Mouse (Mus musculus): ENCODE data around the gene Cav3. TPM values are rescaled to one million over a fixed set of nuclear protein-coding genes. Genes with fewer than 3 reads are reported as not detected.
A peak's percentile ranks its signal among the peaks of the same experiment; 100 is the strongest.

Cav3 gene
- total RNA-seq, 2 experiments from 2014 or later: not detected

- no peak for ATAC-seq (replicated peaks; ENCODE audit: poor library complexity, severe bottlenecking)
Observed at GRCm38 (mm10) chr6:112493371-112493770, 34.1 kb downstream of the Cav3 start.

- ATAC-seq (replicated peaks; ENCODE audit: poor library complexity, severe bottlenecking): no peak
Observed at GRCm38 (mm10) chr6:112494620-112495081, 35.3 kb downstream of the Cav3 start.

GRCm38 (mm10) chr6:112495219-112495618 is 35.9 kb downstream of the Cav3 start:
- no peak for ATAC-seq (replicated peaks; ENCODE audit: poor library complexity, severe bottlenecking)

- no peak for ATAC-seq (replicated peaks; ENCODE audit: poor library complexity, severe bottlenecking)
Observed at GRCm38 (mm10) chr6:112496291-112497060, 37.2 kb downstream of the Cav3 start.

- ATAC-seq (replicated peaks; ENCODE audit: poor library complexity, severe bottlenecking): no peak
Observed at GRCm38 (mm10) chr6:112497456-112497855, 38.2 kb downstream of the Cav3 start.

- no peak for ATAC-seq (replicated peaks; ENCODE audit: poor library complexity, severe bottlenecking)
Observed at GRCm38 (mm10) chr6:112498716-112499115, 39.4 kb downstream of the Cav3 start.

- no peak for ATAC-seq (replicated peaks; ENCODE audit: poor library complexity, severe bottlenecking)
Observed at GRCm38 (mm10) chr6:112499456-112499855, 40.2 kb downstream of the Cav3 start.

GRCm38 (mm10) chr6:112501156-112501555 is 41.9 kb downstream of the Cav3 start:
- peak; percentile 33 for ATAC-seq (replicated peaks; ENCODE audit: poor library complexity, severe bottlenecking)

GRCm38 (mm10) chr6:112507617-112508016 is 48.3 kb downstream of the Cav3 start:
- no peak for ATAC-seq (replicated peaks; ENCODE audit: poor library complexity, severe bottlenecking)

- no peak for ATAC-seq (replicated peaks; ENCODE audit: poor library complexity, severe bottlenecking)
Observed at GRCm38 (mm10) chr6:112509590-112510131, 50.4 kb downstream of the Cav3 start.

- no peak for ATAC-seq (replicated peaks; ENCODE audit: poor library complexity, severe bottlenecking)
Observed at GRCm38 (mm10) chr6:112510346-112510745, 51.0 kb downstream of the Cav3 start.

GRCm38 (mm10) chr6:112514591-112514990 is 55.3 kb downstream of the Cav3 start:
- ATAC-seq (replicated peaks; ENCODE audit: poor library complexity, severe bottlenecking): no peak

- ATAC-seq (replicated peaks; ENCODE audit: poor library complexity, severe bottlenecking): no peak
Observed at GRCm38 (mm10) chr6:112516496-112516895, 57.2 kb downstream of the Cav3 start.

- ATAC-seq (replicated peaks; ENCODE audit: poor library complexity, severe bottlenecking): no peak
Observed at GRCm38 (mm10) chr6:112517572-112517971, 58.3 kb downstream of the Cav3 start.

- no peak for ATAC-seq (replicated peaks; ENCODE audit: poor library complexity, severe bottlenecking)
Observed at GRCm38 (mm10) chr6:112517991-112518390, 58.7 kb downstream of the Cav3 start.

Other genes with a start within 250 kb of the Cav3 start
- gene Lmcd1, start 185.7 kb upstream of the Cav3 start, total RNA-seq (2014; fragmentation: Nextera tagmentation): not detected in 2 replicates
- gene Lmcd1, start 185.7 kb upstream of the Cav3 start, total RNA-seq (2017): not detected in 2 replicates
- not detected in 2 replicates for gene Ssu2, start 71.5 kb upstream of the Cav3 start, total RNA-seq (2014; fragmentation: Nextera tagmentation)
- gene Ssu2, start 71.5 kb upstream of the Cav3 start, total RNA-seq (2017): not detected in 2 replicates
- gene Oxtr, start 30.4 kb downstream of the Cav3 start, total RNA-seq (2014; fragmentation: Nextera tagmentation): not detected in 2 replicates
- not detected in 2 replicates for gene Oxtr, start 30.4 kb downstream of the Cav3 start, total RNA-seq (2017)
- 41.5 and 45.1 TPM in 2 replicates for gene Rad18, start 237.2 kb downstream of the Cav3 start, total RNA-seq (2014; fragmentation: Nextera tagmentation)
- 59.5 and 64.1 TPM in 2 replicates for gene Rad18, start 237.2 kb downstream of the Cav3 start, total RNA-seq (2017)

All from granulocyte monocyte progenitor cell, adult 5-6 weeks (primary cell).